Mouse (Mus musculus): Measurements from ENCODE around the gene Gm9747.

Gm9747 gene

GRCm38 (mm10) chr1:82258331-82258730, 25.4 kb downstream of the Gm9747 start:
- DNase-seq = no peak

- no peak for DNase-seq
These were observed 27.1 kb downstream of the Gm9747 start for GRCm38 (mm10) chr1:82260055-82260454.

GRCm38 (mm10) chr1:82261053-82261618, 28.2 kb downstream of the Gm9747 start:
- no peak for DNase-seq

GRCm38 (mm10) chr1:82261638-82262037, 28.7 kb downstream of the Gm9747 start:
- no peak for DNase-seq

GRCm38 (mm10) chr1:82262331-82262730, 29.4 kb downstream of the Gm9747 start:
- no peak for DNase-seq

GRCm38 (mm10) chr1:82267547-82267946, 34.6 kb downstream of the Gm9747 start:
- DNase-seq = no peak

- no peak for DNase-seq
These were observed 39.3 kb downstream of the Gm9747 start for GRCm38 (mm10) chr1:82272231-82272630.

- no peak for DNase-seq
These were observed 40.6 kb downstream of the Gm9747 start for GRCm38 (mm10) chr1:82273529-82273928.

GRCm38 (mm10) chr1:82274361-82274760, 41.4 kb downstream of the Gm9747 start:
- no peak for DNase-seq

- DNase-seq = no peak
These were observed 46.9 kb downstream of the Gm9747 start for GRCm38 (mm10) chr1:82279768-82280167.

GRCm38 (mm10) chr1:82281823-82282222, 48.9 kb downstream of the Gm9747 start:
- no peak for DNase-seq

- DNase-seq = peak; percentile 76 to 83
These were observed 50.2 kb downstream of the Gm9747 start for GRCm38 (mm10) chr1:82282992-82283611.

GRCm38 (mm10) chr1:82283901-82284301, 51.0 kb downstream of the Gm9747 start:
- peak in 1 of 2 experiments; percentile 3 for DNase-seq

- DNase-seq = no peak
These were observed 51.5 kb downstream of the Gm9747 start for GRCm38 (mm10) chr1:82284403-82284802.
